8 mouse cellular contexts compared by ENCODE assay signal in the genomic region with DNA sequence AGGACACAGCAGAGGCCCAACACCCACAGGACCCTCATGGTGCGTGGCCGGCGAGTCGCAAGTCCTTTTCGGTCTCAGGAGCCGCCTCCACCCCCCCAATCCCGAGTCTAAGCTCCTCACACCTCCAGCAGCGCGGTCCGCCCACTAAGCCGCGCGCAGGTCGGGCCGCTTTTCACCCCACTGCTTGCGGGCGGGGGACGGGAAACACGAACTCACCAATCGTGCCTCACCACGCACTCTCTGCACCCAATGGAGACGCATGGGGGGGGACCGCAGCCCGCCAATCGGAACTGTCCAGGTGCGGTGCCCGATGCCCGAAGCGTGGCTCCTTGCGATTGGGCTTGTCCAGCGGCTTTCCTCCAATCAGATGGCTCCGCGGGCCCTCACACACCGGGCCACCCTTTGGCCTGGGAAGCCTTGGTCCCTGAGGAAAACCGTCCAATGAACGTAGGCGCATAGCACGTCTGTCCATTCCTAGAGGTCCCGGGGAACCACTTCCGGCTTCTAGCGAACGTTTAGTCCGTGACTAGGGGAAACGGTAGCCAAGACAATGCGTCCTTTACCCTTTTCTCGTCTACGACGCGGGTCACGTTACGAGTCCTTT. TPM values are rescaled to one million over a fixed set of nuclear protein-coding genes. Genes with fewer than 3 reads are reported as not detected.
DNase-seq lines count a peak whose midpoint lies in the region; ATAC-seq and TF ChIP-seq lines count a peak whose summit lies in the region.

A gene (minus strand): TSS at position 192 of the 604 bp plus-strand sequence.
A gene (plus strand): TSS at position 494 of the 604 bp plus-strand sequence.

- peak within 1 kb of the TSS; percentile 99 for H3K9ac ChIP-seq in heart, embryonic 11.5 days (ENCODE audit: low read depth, low read length)
- peak within 1 kb of the TSS; percentile 91 for H3K9ac ChIP-seq in kidney, embryonic 16.5 days (replicated peaks; ENCODE audit: low read length)
- H3K9ac ChIP-seq in liver, adult 2 months (ENCODE audit: low read depth, low read length) = peak within 1 kb of the TSS; percentile 95

- peaks cover 46% of the 10 kb centered on the region for H3K79me3 ChIP-seq in C2C12 (ENCODE audit: low read depth)

- no peaks in the 10 kb centered on the region for H3K9me3 ChIP-seq in erythroblast, embryonic 14.5 days (ENCODE audit: control insufficient read depth, low read length)
- no peaks in the 10 kb centered on the region for H3K9me3 ChIP-seq in heart, embryonic 11.5 days (replicated peaks; ENCODE audit: control insufficient read depth, low read length)
- no peaks in the 10 kb centered on the region for H3K9me3 ChIP-seq in kidney, embryonic 16.5 days (ENCODE audit: low read length)

- peak; percentile 70; the same call in 1 of the 2 replicates for TF ChIP-seq POLR2A in brain, embryonic 14.5 days (IDR thresholded peaks at IDR 0.05; ENCODE audit: borderline replicate concordance, extremely low read depth, insufficient read depth, insufficient read length, poor library complexity, severe bottlenecking)
- peak; percentile 98 for TF ChIP-seq POLR2A in liver, adult 2 months (IDR thresholded peaks at IDR 0.05; ENCODE audit: extremely low read depth, insufficient read depth, low read length)
- peak; percentile 95 for TF ChIP-seq POLR2A in myocyte (IDR thresholded peaks at IDR 0.05; ENCODE audit: insufficient read length, low read depth)

- H3K4me2 ChIP-seq in heart, embryonic 11.5 days = peak within 1 kb of the TSS; percentile 80
- peak within 1 kb of the TSS; percentile 79 for H3K4me2 ChIP-seq in kidney, embryonic 16.5 days (replicated peaks; ENCODE audit: low read depth, low read length)
- peak within 1 kb of the TSS; percentile 90 for H3K4me2 ChIP-seq in myocyte (ENCODE audit: low read depth)

- peak within 1 kb of the TSS; percentile 84 for H3ac ChIP-seq in C2C12 (ENCODE audit: control insufficient read depth, insufficient read length, low read depth)
- H3ac ChIP-seq in myocyte (ENCODE audit: control insufficient read depth, insufficient read length) = peak within 1 kb of the TSS; percentile 14

- H3K79me2 ChIP-seq in C2C12 (ENCODE audit: control insufficient read depth, insufficient read depth) = peaks cover 49% of the 10 kb centered on the region
- H3K79me2 ChIP-seq in liver, adult 2 months (ENCODE audit: control insufficient read depth, insufficient read depth, low read length) = peaks cover 15% of the 10 kb centered on the region; the same call in 1 of the 2 replicates
- peaks cover 47% of the 10 kb centered on the region for H3K79me2 ChIP-seq in myocyte (ENCODE audit: control insufficient read depth, insufficient read depth)

- peak within 1 kb of the TSS; percentile 93 for H3K27ac ChIP-seq in heart, embryonic 11.5 days (ENCODE audit: low read depth, low read length)
- peak within 1 kb of the TSS; percentile 98 for H3K27ac ChIP-seq in kidney, embryonic 16.5 days (ENCODE audit: low read length)
- H3K27ac ChIP-seq in liver, adult 2 months (replicated peaks; ENCODE audit: insufficient read depth, low read depth, low read length) = peak within 1 kb of the TSS; percentile 90

- H3K4me1 ChIP-seq in erythroblast, embryonic 14.5 days (ENCODE audit: control insufficient read depth) = peaks cover 59% of the 10 kb centered on the region
- H3K4me1 ChIP-seq in heart, embryonic 11.5 days (ENCODE audit: control insufficient read depth, insufficient read depth, low read length) = peaks cover 34% of the 10 kb centered on the region
- peaks cover 43% of the 10 kb centered on the region for H3K4me1 ChIP-seq in kidney, embryonic 16.5 days (ENCODE audit: insufficient read depth, low read length)
- peaks cover 30% of the 10 kb centered on the region for H3K4me1 ChIP-seq in liver, adult 2 months (ENCODE audit: control insufficient read depth, insufficient read depth, low read length)

- H3K36me3 ChIP-seq in C2C12 (ENCODE audit: control insufficient read depth, insufficient read depth) = peaks cover 41% of the 10 kb centered on the region
- H3K36me3 ChIP-seq in erythroblast, embryonic 14.5 days (ENCODE audit: control insufficient read depth) = peaks cover 40% of the 10 kb centered on the region
- peaks cover 20% of the 10 kb centered on the region for H3K36me3 ChIP-seq in heart, embryonic 11.5 days (ENCODE audit: control insufficient read depth, insufficient read depth, low read length)
- peaks cover 30% of the 10 kb centered on the region for H3K36me3 ChIP-seq in kidney, embryonic 16.5 days (ENCODE audit: insufficient read depth, low read length)
- peaks cover 36% of the 10 kb centered on the region for H3K36me3 ChIP-seq in liver, adult 2 months (ENCODE audit: control insufficient read depth, insufficient read depth, low read length)
- peaks cover 32% of the 10 kb centered on the region for H3K36me3 ChIP-seq in myocyte (ENCODE audit: control insufficient read depth, insufficient read depth)
- H3K36me3 ChIP-seq in splenic B cell, adult 2 months (ENCODE audit: control insufficient read depth, insufficient read depth, low read length, poor library complexity, severe bottlenecking) = peaks cover 11% of the 10 kb centered on the region; the same call in 1 of the 2 replicates

- DNase-seq in brain, embryonic 14.5 days (ENCODE audit: low read depth) = peak; percentile 100
- peak; percentile 99 for DNase-seq in liver, adult 2 months (ENCODE audit: extremely low read depth, low read depth, low spot score)
- DNase-seq in splenic B cell, adult 2 months (ENCODE audit: low read depth, low spot score) = peak; percentile 99

- ATAC-seq in heart, embryonic 11.5 days (replicated peaks; ENCODE audit: insufficient number of reproducible peaks, low FRiP score, low TSS enrichment) = peak; percentile 99
- ATAC-seq in kidney, embryonic 16.5 days (ENCODE audit: low FRiP score, low TSS enrichment) = peak; percentile 98

- WGBS in heart, embryonic 11.5 days (ENCODE audit: insufficient replicate concordance) = under 1% methylated on average over 51 of the region's 51 CpGs
- under 1% methylated on average over 51 of the region's 51 CpGs for WGBS in kidney, embryonic 16.5 days
- under 1% methylated on average over 51 of the region's 51 CpGs for WGBS in liver, adult 2 months

- H3K4me3 ChIP-seq in C2C12 (ENCODE audit: insufficient read depth, poor library complexity, severe bottlenecking) = peak within 1 kb of the TSS; percentile 89
- peak within 1 kb of the TSS; percentile 94 for H3K4me3 ChIP-seq in erythroblast, embryonic 14.5 days (replicated peaks)
- peak within 1 kb of the TSS; percentile 88 for H3K4me3 ChIP-seq in heart, embryonic 11.5 days (ENCODE audit: low read depth, low read length)
- H3K4me3 ChIP-seq in kidney, embryonic 16.5 days (ENCODE audit: low read length) = peak within 1 kb of the TSS; percentile 71
- H3K4me3 ChIP-seq in liver, adult 2 months (ENCODE audit: insufficient read depth, low read depth, low read length) = peak within 1 kb of the TSS; percentile 89
- peak within 1 kb of the TSS; percentile 97 for H3K4me3 ChIP-seq in myocyte

- no peaks in the 10 kb centered on the region for H3K27me3 ChIP-seq in C2C12 (ENCODE audit: control insufficient read depth, insufficient read depth, insufficient read length)
- no peaks in the 10 kb centered on the region for H3K27me3 ChIP-seq in erythroblast, embryonic 14.5 days (ENCODE audit: control insufficient read depth)
- H3K27me3 ChIP-seq in heart, embryonic 11.5 days (ENCODE audit: control insufficient read depth, insufficient read depth, low read length) = no peaks in the 10 kb centered on the region
- no peaks in the 10 kb centered on the region for H3K27me3 ChIP-seq in kidney, embryonic 16.5 days (ENCODE audit: insufficient read depth, low read length)
- H3K27me3 ChIP-seq in liver, adult 2 months (ENCODE audit: control insufficient read depth, insufficient read depth, low read length) = no peaks in the 10 kb centered on the region
- no peaks in the 10 kb centered on the region for H3K27me3 ChIP-seq in myocyte (ENCODE audit: control insufficient read depth, insufficient read depth, insufficient read length)
- H3K27me3 ChIP-seq in splenic B cell, adult 2 months (ENCODE audit: control insufficient read depth, insufficient read depth, low read length, poor library complexity, severe bottlenecking) = no peaks in the 10 kb centered on the region

- no peak for TF ChIP-seq CTCF in C2C12 (IDR thresholded peaks at IDR 0.05; ENCODE audit: control insufficient read depth, insufficient read depth, insufficient read length)
- TF ChIP-seq CTCF in brain, embryonic 14.5 days (IDR thresholded peaks at IDR 0.05; ENCODE audit: borderline replicate concordance, extremely low read depth, insufficient read depth, insufficient read length) = no peak
- TF ChIP-seq CTCF in liver, adult 2 months (IDR thresholded peaks at IDR 0.05; ENCODE audit: low read depth, low read length) = no peak

TF ChIP-seq in C2C12, 6 proteins besides CTCF, POLR2A, EP300 and RAD21:
- TF ChIP-seq FOSL1 (IDR thresholded peaks at IDR 0.05; ENCODE audit: insufficient read depth, low read length, poor library complexity, severe bottlenecking) (no peak), USF1 (IDR thresholded peaks at IDR 0.05; ENCODE audit: low read depth) (no peak), MAX (IDR thresholded peaks at IDR 0.05) (peak; percentile 48), MYOD1 (IDR thresholded peaks at IDR 0.05; ENCODE audit: control insufficient read depth, insufficient read length, low read depth) (no peak)

TF ChIP-seq in myocyte, 11 proteins besides CTCF, POLR2A, EP300 and RAD21:
- TF ChIP-seq USF1 (IDR thresholded peaks at IDR 0.05; ENCODE audit: low read depth) = no peak
- TF ChIP-seq POLR2AphosphoS2 (IDR thresholded peaks at IDR 0.05; ENCODE audit: insufficient read length, low read depth) = peak; percentile 92
- TF ChIP-seq SRF (IDR thresholded peaks at IDR 0.05; ENCODE audit: control insufficient read depth, insufficient read length, low read depth) = peak; percentile 54

RNA-seq across cellular contexts. Expression of the first gene that starts in this region (rescaled TPM):
- polyA plus RNA-seq in C2C12 (2012; fragmentation: generic; extraction: Trizol) (218 TPM), myocyte (2012; fragmentation: generic; extraction: Trizol) (138 TPM)
- polyA plus RNA-seq in brain, embryonic 14.5 days (2012; rRNA removed) = 138 and 180 TPM in 2 replicates
- 0.95 and 1.4 TPM in 2 replicates for polyA plus RNA-seq in erythroblast, embryonic 14.5 days (2012)
- polyA plus RNA-seq in heart, embryonic 11.5 days (2014; fragmentation: Nextera tagmentation; extraction: Ambion mirVana) = 488 and 548 TPM in 2 replicates
- polyA plus RNA-seq in kidney, embryonic 16.5 days (2015; fragmentation: Nextera tagmentation; extraction: Ambion mirVana) = 761 and 786 TPM in 2 replicates
- total RNA-seq in liver, adult 2 months (2014; rRNA removed) = 777 and 830 TPM in 2 replicates
- 78.7 and 83.0 TPM in 2 replicates for polyA plus RNA-seq in liver, adult 2 months (2012; rRNA removed)

RNA-seq across cellular contexts. Expression of the second gene that starts in this region (rescaled TPM):
- 0.35 TPM for polyA plus RNA-seq in C2C12 (2012; fragmentation: generic; extraction: Trizol)
- polyA plus RNA-seq in brain, embryonic 14.5 days (2012; rRNA removed) = 2.7 and 2.9 TPM in 2 replicates
- polyA plus RNA-seq in erythroblast, embryonic 14.5 days (2012) = 0.03 TPM in 1 of 2 replicates, not detected in the other
- 1.6 and 2.7 TPM in 2 replicates for polyA plus RNA-seq in heart, embryonic 11.5 days (2014; fragmentation: Nextera tagmentation; extraction: Ambion mirVana)
- 1.5 and 2.1 TPM in 2 replicates for polyA plus RNA-seq in kidney, embryonic 16.5 days (2015; fragmentation: Nextera tagmentation; extraction: Ambion mirVana)
- 0.87 and 1.0 TPM in 2 replicates for total RNA-seq in liver, adult 2 months (2014; rRNA removed)
- 0.77 and 1.1 TPM in 2 replicates for polyA plus RNA-seq in liver, adult 2 months (2012; rRNA removed)
- polyA plus RNA-seq in myocyte (2012; fragmentation: generic; extraction: Trizol) = 0.40 TPM

Comparison
In these comparisons a context has a peak if more than half of its experiments do, and no peak if none do; other contexts are left out.
1. Peak in every context shown above with its lines: DNase-seq, ATAC-seq, H3K4me3 ChIP-seq and H3K27ac ChIP-seq.
2. RNA of the first gene that starts in this region (polyA plus RNA-seq): 761 to 786 TPM in kidney, embryonic 16.5 days, 488 to 548 TPM in heart, embryonic 11.5 days, 218 TPM in C2C12 (single experiment), 138 to 180 TPM in brain, embryonic 14.5 days, 138 TPM in myocyte (single experiment) and 78.7 to 83.0 TPM in liver, adult 2 months; 0.95 to 1.4 TPM in erythroblast, embryonic 14.5 days; every median in the first group is over 10 times any median in the second.